Mouse (Mus musculus): ENCODE data around the gene Csnk1d. TPM values are rescaled to one million over a fixed set of nuclear protein-coding genes. Genes with fewer than 3 reads are reported as not detected.

Gene Csnk1d
- polyA plus RNA-seq (2016; fragmentation: Nextera tagmentation; extraction: Ambion mirVana), result 154 and 157 TPM in 2 replicates

DNA sequence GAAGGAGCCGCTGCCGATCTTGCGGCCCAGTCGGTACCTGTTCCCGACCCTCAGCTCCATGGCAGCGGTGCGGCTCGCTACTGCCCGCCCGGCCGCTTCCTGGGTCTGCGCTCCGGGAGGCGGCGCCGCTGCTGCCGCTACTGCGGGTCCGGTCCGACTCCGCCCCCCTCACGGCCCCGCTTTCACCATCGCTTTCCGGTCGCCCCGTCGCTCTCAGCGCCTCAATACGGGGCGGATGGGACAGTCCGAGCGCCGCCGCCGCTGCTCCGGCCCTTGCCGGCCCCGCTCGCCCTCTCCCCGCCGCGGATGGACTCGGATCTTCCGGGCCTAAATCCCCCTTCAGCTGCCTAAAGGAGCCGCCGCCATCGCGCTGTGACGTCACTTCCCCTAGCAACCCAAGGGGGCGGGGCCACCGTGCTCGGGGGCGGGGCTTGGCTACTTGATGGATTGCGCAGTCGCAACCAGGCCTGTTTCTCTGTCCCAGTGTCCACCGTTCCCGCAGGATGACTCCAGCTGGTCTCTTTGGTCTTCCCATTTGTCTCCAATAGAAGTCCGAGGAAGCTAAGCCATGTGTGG is at the start of gene Csnk1d:
Csnk1d (minus strand) TSS at position 380 of the 576 bp plus-strand sequence.
- peak within 1 kb of the TSS; percentile 82 for H3K4me2 ChIP-seq
- H3K27ac ChIP-seq, result peak within 1 kb of the TSS; percentile 98
- WGBS, result under 1% methylated on average over 59 of the region's 59 CpGs
- H3K36me3 ChIP-seq, result peaks cover 28% of the 10 kb centered on the region
- H3K4me3 ChIP-seq (replicated peaks), result peak within 1 kb of the TSS; percentile 100
- no peaks in the 10 kb centered on the region for H3K27me3 ChIP-seq
- peak; percentile 73 for ATAC-seq (ENCODE audit: insufficient number of reproducible peaks, insufficient read depth, low FRiP score, low TSS enrichment, low read depth)
- no peaks in the 10 kb centered on the region for H3K9me3 ChIP-seq
- peak within 1 kb of the TSS; percentile 100 for H3K9ac ChIP-seq (replicated peaks)
- H3K4me1 ChIP-seq (replicated peaks), result peaks cover 28% of the 10 kb centered on the region

DNA sequence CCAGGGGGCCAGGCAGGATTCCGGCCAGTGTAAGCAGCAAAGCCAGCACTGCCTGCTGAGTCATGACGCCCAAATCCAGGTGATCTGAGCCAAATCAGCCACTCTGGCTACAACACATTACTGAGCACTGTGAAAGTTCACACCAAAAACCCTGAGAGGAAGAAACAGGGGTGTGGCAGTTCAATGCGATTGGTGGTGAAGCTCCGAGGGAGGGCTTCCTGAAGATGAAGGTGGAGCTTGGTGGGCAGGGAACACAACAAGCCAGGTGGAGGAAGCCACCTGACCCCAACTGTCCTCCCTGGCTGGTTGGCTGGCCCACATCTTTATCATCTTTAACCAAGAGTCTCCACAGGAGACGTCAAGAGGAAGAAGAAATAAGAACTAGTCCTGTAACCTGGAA is 48.2 kb upstream of the Csnk1d start, which contains the start of gene Cd7:
Cd7 (minus strand) TSS at position 117 of the 400 bp plus-strand sequence.
- Histone ChIP-seq H3K27me3 (peaks cover 4% of the 10 kb centered on the region; the same call in 1 of the 2 replicates), H3K4me2 (no peak within 1 kb of the TSS), H3K36me3 (no peaks in the 10 kb centered on the region), H3K9ac (replicated peaks) (no peak within 1 kb of the TSS), H3K4me3 (replicated peaks) (no peak within 1 kb of the TSS), H3K27ac (no peak within 1 kb of the TSS), H3K4me1 (replicated peaks) (peaks cover 4% of the 10 kb centered on the region; the same call in 1 of the 2 replicates), H3K9me3 (no peaks in the 10 kb centered on the region)
- 66% methylated on average over 5 of the region's 5 CpGs for WGBS
- no peak for ATAC-seq (ENCODE audit: insufficient number of reproducible peaks, insufficient read depth, low FRiP score, low TSS enrichment, low read depth)

DNA sequence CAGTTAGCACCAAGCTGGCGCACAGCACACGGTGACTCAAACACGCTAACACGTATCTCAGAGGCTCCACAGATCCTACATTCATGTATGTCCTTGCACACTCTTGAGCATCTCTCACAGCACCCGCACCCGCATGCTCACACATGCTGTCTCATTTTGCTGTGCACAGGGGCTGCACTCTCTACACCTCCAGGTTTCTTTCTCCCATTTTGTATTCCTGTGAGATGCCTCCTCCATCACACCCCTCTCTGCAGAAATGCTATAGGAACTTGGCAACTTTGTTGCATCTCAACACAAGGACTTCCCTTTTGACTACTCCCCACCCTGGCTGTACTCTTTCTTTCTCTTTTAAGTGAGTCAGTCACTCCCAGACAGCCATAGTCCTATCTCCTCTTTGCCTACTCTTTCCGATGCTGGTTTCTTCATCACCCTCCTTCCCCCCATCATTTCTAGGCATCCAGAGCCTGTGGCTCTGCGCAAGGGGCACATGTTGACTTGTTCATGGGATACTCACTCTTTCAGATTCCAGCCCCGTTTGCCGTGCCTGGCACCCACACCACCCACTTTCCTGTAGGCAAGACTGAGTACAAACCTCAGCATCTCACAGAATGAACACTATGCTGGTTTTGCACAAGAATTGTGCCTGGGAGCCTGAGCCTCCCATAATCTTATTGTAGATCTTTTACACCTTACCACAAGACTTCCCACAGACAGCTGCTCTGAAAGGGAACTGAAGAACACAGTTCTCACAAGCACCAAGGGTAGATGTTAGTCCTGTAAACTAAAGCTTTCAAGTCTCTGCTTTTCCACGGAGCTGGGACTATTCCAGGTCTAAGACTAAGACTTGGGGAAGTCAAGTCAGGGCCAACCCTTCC is 47.5 kb upstream of the Csnk1d start:
- H3K27me3 ChIP-seq, result peaks cover 4% of the 10 kb centered on the region; the same call in 1 of the 2 replicates
- no peak overlapping the region for H3K27ac ChIP-seq
- no peak for ATAC-seq (ENCODE audit: insufficient number of reproducible peaks, insufficient read depth, low FRiP score, low TSS enrichment, low read depth)
- no peak overlapping the region for H3K4me2 ChIP-seq
- H3K4me3 ChIP-seq (replicated peaks), result no peak overlapping the region
- WGBS, result 89% methylated on average over 11 of the region's 11 CpGs
- H3K9me3 ChIP-seq, result no peaks in the 10 kb centered on the region
- H3K9ac ChIP-seq (replicated peaks), result no peak overlapping the region
- H3K36me3 ChIP-seq, result no peaks in the 10 kb centered on the region
- H3K4me1 ChIP-seq (replicated peaks), result peaks cover 4% of the 10 kb centered on the region; the same call in 1 of the 2 replicates

DNA sequence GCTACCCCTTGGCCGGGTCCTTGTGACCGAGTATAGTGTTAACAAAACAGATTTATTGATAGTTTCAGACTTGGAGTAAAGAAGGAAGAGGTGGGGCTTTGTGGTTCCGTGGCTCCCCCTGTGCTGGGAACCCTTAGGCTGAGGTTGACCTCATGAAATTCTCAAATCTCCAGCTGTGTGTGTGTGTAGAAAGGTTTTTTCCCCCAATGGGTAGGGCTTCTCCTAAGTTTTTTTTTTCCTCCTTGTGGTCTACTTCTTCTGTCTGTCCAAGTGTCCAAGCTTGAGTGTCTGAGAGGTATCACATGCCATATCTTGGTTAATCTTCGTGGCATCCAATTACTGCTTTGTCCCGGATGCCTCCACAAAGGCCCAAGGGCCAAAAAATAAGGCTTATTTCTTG is 42.0 kb upstream of the Csnk1d start:
- Histone ChIP-seq H3K27me3 (peaks cover 4% of the 10 kb centered on the region; the same call in 1 of the 2 replicates), H3K4me2 (no peak overlapping the region), H3K27ac (no peak overlapping the region), H3K4me3 (replicated peaks) (no peak overlapping the region), H3K9ac (replicated peaks) (no peak overlapping the region), H3K4me1 (replicated peaks) (peaks cover 4% of the 10 kb centered on the region; the same call in 1 of the 2 replicates), H3K36me3 (no peaks in the 10 kb centered on the region), H3K9me3 (no peaks in the 10 kb centered on the region)
- ATAC-seq (ENCODE audit: insufficient number of reproducible peaks, insufficient read depth, low FRiP score, low TSS enrichment, low read depth), result no peak
- WGBS, result 86% methylated on average over 5 of the region's 5 CpGs

DNA sequence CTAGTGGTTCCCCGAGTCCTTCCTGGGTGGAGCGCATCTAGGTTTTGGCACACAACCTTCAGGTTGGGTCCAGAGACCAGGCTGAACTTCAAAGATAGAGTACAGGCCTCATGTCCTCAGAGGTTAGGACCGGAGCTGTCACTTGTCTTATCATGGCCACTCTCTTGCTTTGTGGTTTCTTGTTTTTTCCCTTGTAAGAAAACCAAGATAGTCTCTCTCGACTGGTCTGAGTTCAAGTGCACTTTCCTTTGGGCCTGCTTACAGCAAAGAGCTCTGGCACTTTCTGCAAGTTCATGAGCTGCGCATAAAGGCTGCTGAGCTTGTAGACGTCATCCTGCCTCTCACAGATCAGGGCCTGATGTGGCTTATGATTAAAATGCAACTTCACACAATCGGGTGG is 36.1 kb upstream of the Csnk1d start:
- H3K4me2 ChIP-seq, result no peak overlapping the region
- H3K27ac ChIP-seq, result no peak overlapping the region
- H3K9ac ChIP-seq (replicated peaks), result no peak overlapping the region
- H3K4me3 ChIP-seq (replicated peaks), result no peak overlapping the region
- H3K27me3 ChIP-seq, result no peaks in the 10 kb centered on the region
- 84% methylated on average over 7 of the region's 7 CpGs for WGBS
- H3K36me3 ChIP-seq, result no peaks in the 10 kb centered on the region
- H3K4me1 ChIP-seq (replicated peaks), result no peaks in the 10 kb centered on the region
- no peaks in the 10 kb centered on the region for H3K9me3 ChIP-seq
- no peak for ATAC-seq (ENCODE audit: insufficient number of reproducible peaks, insufficient read depth, low FRiP score, low TSS enrichment, low read depth)

DNA sequence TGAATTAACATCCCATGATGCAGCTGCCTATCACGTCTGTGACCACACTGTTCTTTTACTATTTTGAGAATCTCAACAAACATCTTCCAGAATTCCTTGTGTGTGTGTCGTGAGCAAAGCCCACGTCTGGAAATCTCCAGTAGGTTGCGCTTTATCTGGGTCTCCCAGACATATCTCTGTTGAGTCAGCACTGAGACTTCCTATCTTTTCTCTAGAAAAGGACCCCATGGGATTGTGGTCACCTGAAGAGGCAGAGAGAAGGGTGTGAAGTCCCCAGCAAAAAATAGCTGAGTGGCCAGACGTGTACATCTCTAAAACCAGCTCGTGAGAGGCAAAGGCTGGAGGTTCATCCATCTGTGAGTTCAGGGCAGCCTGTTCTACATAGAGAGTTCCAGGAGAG is 33.0 kb upstream of the Csnk1d start:
- ATAC-seq (ENCODE audit: insufficient number of reproducible peaks, insufficient read depth, low FRiP score, low TSS enrichment, low read depth), result no peak
- Histone ChIP-seq H3K36me3 (no peaks in the 10 kb centered on the region), H3K4me1 (replicated peaks) (no peaks in the 10 kb centered on the region), H3K4me3 (replicated peaks) (no peak overlapping the region), H3K27ac (no peak overlapping the region), H3K4me2 (no peak overlapping the region), H3K9me3 (no peaks in the 10 kb centered on the region), H3K27me3 (no peaks in the 10 kb centered on the region), H3K9ac (replicated peaks) (no peak overlapping the region)
- WGBS, result 73% methylated on average over 6 of the region's 6 CpGs

DNA sequence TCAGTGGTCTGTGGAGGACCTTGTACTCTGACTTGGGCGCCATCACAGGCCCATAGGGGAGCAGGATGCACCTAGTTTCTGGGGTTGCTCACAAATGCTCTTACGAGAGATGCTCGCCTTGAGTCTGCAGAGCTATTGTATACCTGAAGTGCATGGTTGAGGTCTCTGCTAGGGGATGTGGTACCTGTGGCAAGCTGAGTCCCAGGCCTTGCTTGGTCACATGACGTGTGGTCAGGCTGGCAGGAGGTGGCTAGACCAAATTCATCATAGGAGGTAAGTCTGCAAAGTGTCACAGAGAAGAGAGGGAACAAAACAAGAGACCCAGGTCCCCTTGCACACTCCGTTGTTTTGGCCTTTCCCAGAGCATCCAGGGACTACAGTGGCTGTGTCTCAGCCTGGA is 28.4 kb upstream of the Csnk1d start:
- ATAC-seq (ENCODE audit: insufficient number of reproducible peaks, insufficient read depth, low FRiP score, low TSS enrichment, low read depth), result no peak
- Histone ChIP-seq H3K27ac (no peak overlapping the region), H3K9ac (replicated peaks) (no peak overlapping the region), H3K27me3 (no peaks in the 10 kb centered on the region), H3K9me3 (no peaks in the 10 kb centered on the region), H3K4me3 (replicated peaks) (no peak overlapping the region), H3K4me2 (no peak overlapping the region), H3K4me1 (replicated peaks) (no peaks in the 10 kb centered on the region), H3K36me3 (no peaks in the 10 kb centered on the region)
- 86% methylated on average over 5 of the region's 5 CpGs for WGBS

DNA sequence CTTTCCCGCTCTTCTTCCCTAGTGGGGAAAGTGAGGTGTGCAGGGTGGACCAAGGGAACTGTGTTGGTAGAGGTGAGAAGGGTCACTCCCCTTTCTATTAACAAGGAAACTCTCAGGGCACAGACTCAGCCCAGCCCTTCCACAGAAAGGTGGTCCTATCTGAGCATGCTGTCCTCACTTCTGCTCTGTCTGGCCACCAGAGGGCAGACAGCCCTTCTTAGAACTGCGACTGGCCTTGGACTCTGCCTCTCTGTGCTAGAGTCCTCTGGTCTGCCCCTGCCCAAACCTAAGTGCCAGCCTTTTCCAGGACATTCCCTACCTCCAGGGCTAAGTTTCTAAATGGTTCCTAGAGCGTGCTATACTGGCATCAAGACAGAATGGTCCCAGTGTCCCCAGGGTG is 26.6 kb upstream of the Csnk1d start:
- H3K27ac ChIP-seq, result no peak overlapping the region
- H3K36me3 ChIP-seq, result no peaks in the 10 kb centered on the region
- H3K27me3 ChIP-seq, result no peaks in the 10 kb centered on the region
- H3K9ac ChIP-seq (replicated peaks), result no peak overlapping the region
- H3K4me1 ChIP-seq (replicated peaks), result no peaks in the 10 kb centered on the region
- ATAC-seq (ENCODE audit: insufficient number of reproducible peaks, insufficient read depth, low FRiP score, low TSS enrichment, low read depth), result peak; percentile 79
- WGBS, result 40% methylated on average over 3 of the region's 3 CpGs
- no peaks in the 10 kb centered on the region for H3K9me3 ChIP-seq
- no peak overlapping the region for H3K4me3 ChIP-seq (replicated peaks)
- H3K4me2 ChIP-seq, result no peak overlapping the region

DNA sequence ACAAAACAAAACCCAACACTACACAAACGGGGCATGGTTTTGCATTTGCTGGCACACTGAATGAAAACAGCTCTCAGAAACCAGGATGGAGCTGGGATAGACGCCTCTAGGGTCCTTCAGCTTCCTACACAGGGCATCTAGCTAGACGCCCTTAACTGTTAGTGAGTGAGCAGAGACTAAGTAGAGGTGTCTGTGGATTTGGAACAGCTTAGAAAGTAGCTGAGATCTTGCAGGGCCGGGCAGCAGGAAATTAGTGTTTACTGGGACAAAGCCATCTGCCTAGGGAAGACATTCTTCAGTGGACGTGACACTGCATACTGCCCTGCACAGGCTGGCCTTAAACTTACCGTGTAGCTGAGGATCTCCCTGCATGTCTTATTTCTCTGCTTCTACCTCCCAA is 24.3 kb upstream of the Csnk1d start:
- no peak for ATAC-seq (ENCODE audit: insufficient number of reproducible peaks, insufficient read depth, low FRiP score, low TSS enrichment, low read depth)
- 52% methylated on average over 6 of the region's 6 CpGs for WGBS
- no peaks in the 10 kb centered on the region for H3K4me1 ChIP-seq (replicated peaks)

DNA sequence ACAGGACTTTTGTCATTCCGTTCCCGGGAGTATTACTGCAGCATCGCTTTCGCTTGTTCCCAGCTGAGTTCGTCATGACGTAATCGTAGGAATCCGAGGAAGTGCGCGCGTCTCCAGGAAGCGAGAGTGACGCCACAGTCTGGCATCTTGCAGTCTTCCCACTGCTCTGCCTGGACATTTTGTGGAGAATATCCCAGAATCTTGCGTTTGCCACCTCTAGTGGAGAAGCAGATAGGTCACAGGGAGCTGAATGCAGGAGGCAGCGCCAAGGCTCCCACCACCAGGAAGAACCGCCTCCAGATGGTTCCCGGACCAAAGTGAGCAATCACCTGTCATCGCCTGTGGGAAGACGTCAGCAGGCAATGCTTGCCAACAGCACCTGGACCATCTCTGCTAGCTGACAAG is 23.8 kb upstream of the Csnk1d start:
- no peak for ATAC-seq (ENCODE audit: insufficient number of reproducible peaks, insufficient read depth, low FRiP score, low TSS enrichment, low read depth)
- no peak overlapping the region for H3K27ac ChIP-seq
- no peaks in the 10 kb centered on the region for H3K9me3 ChIP-seq
- 55% methylated on average over 19 of the region's 19 CpGs for WGBS
- H3K36me3 ChIP-seq, result no peaks in the 10 kb centered on the region
- no peak overlapping the region for H3K4me3 ChIP-seq (replicated peaks)
- H3K4me2 ChIP-seq, result peak overlapping the region; percentile 34
- H3K27me3 ChIP-seq, result no peaks in the 10 kb centered on the region
- no peak overlapping the region for H3K9ac ChIP-seq (replicated peaks)
- no peaks in the 10 kb centered on the region for H3K4me1 ChIP-seq (replicated peaks)

More for the DNA sequence above, 24.3 kb upstream of the Csnk1d start:
- Histone ChIP-seq H3K36me3 (no peaks in the 10 kb centered on the region), H3K27ac (no peak overlapping the region), H3K4me3 (replicated peaks) (no peak overlapping the region), H3K27me3 (no peaks in the 10 kb centered on the region), H3K9me3 (no peaks in the 10 kb centered on the region), H3K4me2 (no peak overlapping the region), H3K9ac (replicated peaks) (no peak overlapping the region)

DNA sequence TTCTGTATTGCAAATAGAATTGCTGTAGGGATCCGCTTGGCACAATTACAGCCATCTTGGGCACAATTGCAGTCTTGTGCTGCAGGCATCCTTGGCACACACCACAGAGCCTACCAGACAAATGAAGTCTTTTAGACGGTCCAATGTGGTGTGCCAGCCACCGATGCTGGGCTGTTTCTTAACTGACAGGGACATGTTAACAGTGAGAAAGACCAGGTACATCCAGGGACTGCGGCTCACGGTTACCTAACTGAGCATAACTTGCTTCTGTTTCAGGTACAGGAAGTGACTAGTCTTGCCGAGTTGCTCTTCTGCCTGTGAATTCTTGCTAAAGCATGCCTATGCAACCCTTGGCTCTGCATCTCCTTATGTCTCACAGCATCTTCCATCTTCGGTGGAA is 22.5 kb upstream of the Csnk1d start:
- Histone ChIP-seq H3K4me2 (no peak overlapping the region), H3K4me1 (replicated peaks) (no peaks in the 10 kb centered on the region), H3K9me3 (no peaks in the 10 kb centered on the region), H3K27ac (no peak overlapping the region), H3K27me3 (no peaks in the 10 kb centered on the region), H3K9ac (replicated peaks) (no peak overlapping the region), H3K36me3 (no peaks in the 10 kb centered on the region), H3K4me3 (replicated peaks) (no peak overlapping the region)
- ATAC-seq (ENCODE audit: insufficient number of reproducible peaks, insufficient read depth, low FRiP score, low TSS enrichment, low read depth), result no peak
- WGBS, result 85% methylated on average over 7 of the region's 7 CpGs

Measured in limb, embryonic 12.5 days (tissue).